Mouse (Mus musculus) small intestine, adult 2 months (tissue): ENCODE results near the gene Gm9945.
A peak's percentile ranks its signal among the peaks of the same experiment; 100 is the strongest.

Source experiments
- CTCF ChIP-seq: fragments of 200-500 bp; IDR thresholded peaks from 2 replicates; pipeline ENCODE4 v1.5.1; 2012; ENCODE audit warnings: low read depth, mild to moderate bottlenecking, control low read depth, inconsistent platforms, low read length, moderate library complexity, mixed read lengths; ENCODE audit not compliant: insufficient replicate concordance, insufficient read length; ENCODE audit errors: extremely low read depth
- POLR2A ChIP-seq: fragments of 200-500 bp; IDR thresholded peaks from 2 replicates; pipeline ENCODE4 v1.6.1; 2012; ENCODE audit warnings: low read depth, mild to moderate bottlenecking, control low read depth, inconsistent platforms, low read length, moderate library complexity

- TF ChIP-seq POLR2A (no peak), CTCF (peak; percentile 57; the same call in 1 of the 2 replicates)
Observed at GRCm38 (mm10) chr11:53443861-53444260, 36.1 kb upstream of the Gm9945 start.
